Mouse (Mus musculus): ENCODE measurements around the gene Ly6g6f. TPM values are rescaled to one million over a fixed set of nuclear protein-coding genes. Genes with fewer than 3 reads are reported as not detected.
A peak's percentile ranks its signal among the peaks of the same experiment; 100 is the strongest.

The Ly6g6f gene
- polyA plus RNA-seq, 1 experiment, result 0.08 TPM

DNA sequence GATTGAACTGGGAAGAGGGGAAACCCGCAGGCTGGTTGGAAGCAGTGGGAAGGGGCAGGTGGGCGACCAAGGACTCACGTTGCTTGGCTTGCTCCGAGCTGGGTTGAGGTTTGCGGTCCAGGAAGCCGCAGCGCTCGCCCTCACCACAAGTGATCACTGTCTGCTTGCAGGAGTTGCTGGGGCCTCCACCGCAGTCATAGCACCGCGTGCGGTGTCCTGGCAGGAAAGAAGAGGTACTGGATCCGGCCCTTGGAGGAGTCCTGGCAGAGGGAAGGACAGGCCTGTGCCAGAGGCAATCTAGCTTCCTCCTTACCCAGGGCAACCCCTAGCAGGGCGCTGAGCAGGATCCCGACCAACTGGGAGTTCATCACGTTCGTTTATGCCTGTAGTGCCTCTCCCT lies 11.3 kb downstream of the Ly6g6f start:
- H3K27me3 ChIP-seq (ENCODE audit: control insufficient read depth), result peaks cover 56% of the 10 kb centered on the region
- peaks cover 2% of the 10 kb centered on the region for H3K9me3 ChIP-seq (ENCODE audit: control insufficient read depth, low read length)
- H3K4me3 ChIP-seq (replicated peaks), result no peak overlapping the region
- TF ChIP-seq GATA1 (IDR thresholded peaks at IDR 0.05; ENCODE audit: low read length) (no peak), TAL1 (IDR thresholded peaks at IDR 0.05; ENCODE audit: low read length) (no peak)
- H3K36me3 ChIP-seq (ENCODE audit: control insufficient read depth), result no peaks in the 10 kb centered on the region
- peaks cover 30% of the 10 kb centered on the region for H3K4me1 ChIP-seq (ENCODE audit: control insufficient read depth)

GRCm38 (mm10) chr17:35071454-35071853 lies 14.0 kb downstream of the Ly6g6f start:
- Histone ChIP-seq H3K27me3 (ENCODE audit: control insufficient read depth) (peaks cover 64% of the 10 kb centered on the region), H3K4me1 (ENCODE audit: control insufficient read depth) (peaks cover 15% of the 10 kb centered on the region), H3K36me3 (ENCODE audit: control insufficient read depth) (no peaks in the 10 kb centered on the region), H3K9me3 (ENCODE audit: control insufficient read depth, low read length) (peaks cover 2% of the 10 kb centered on the region), H3K4me3 (replicated peaks) (no peak overlapping the region)
- TF ChIP-seq GATA1 (IDR thresholded peaks at IDR 0.05; ENCODE audit: low read length) (no peak), TAL1 (IDR thresholded peaks at IDR 0.05; ENCODE audit: low read length) (no peak)

- TF ChIP-seq TAL1 (IDR thresholded peaks at IDR 0.05; ENCODE audit: low read length) (no peak), GATA1 (IDR thresholded peaks at IDR 0.05; ENCODE audit: low read length) (no peak)
- Histone ChIP-seq H3K4me3 (replicated peaks) (no peak overlapping the region), H3K36me3 (ENCODE audit: control insufficient read depth) (no peaks in the 10 kb centered on the region), H3K4me1 (ENCODE audit: control insufficient read depth) (peaks cover 20% of the 10 kb centered on the region), H3K9me3 (ENCODE audit: control insufficient read depth, low read length) (peaks cover 2% of the 10 kb centered on the region), H3K27me3 (ENCODE audit: control insufficient read depth) (peaks cover 66% of the 10 kb centered on the region)
Observed at GRCm38 (mm10) chr17:35070556-35071229, 14.7 kb downstream of the Ly6g6f start.

DNA sequence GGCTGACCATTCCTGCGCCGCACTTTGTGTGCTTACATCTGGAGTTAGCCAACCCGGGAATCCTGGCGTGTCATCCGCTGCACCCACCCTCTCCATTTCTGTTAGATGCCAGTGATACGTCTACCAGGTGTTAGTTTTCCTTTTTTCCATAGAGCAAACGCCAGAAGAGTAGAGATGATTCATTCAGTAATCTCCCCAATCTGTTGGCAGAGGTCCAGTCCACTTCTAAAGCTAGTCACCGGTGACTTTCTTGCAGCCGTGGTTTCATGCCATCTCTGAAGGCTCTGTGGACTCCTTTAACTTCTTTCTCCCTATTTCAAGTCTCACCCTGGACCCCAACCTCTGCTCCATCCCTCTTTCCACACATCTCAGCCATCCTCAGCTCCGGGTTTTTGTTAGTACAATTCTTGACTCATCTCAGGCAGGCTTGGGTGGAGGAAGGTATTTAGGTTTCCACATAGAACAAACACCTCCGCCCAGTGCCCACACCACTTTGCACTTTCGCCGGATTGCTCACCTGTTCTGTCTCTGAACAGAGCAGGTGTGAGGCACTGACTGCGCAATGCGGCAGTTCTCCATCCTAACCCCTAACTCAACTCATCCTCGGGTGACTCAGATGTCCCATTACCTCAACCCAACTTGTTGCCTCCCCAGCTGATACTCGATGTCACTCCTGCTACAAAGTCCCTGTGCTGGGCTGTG lies 17.0 kb downstream of the Ly6g6f start:
- H3K4me1 ChIP-seq (ENCODE audit: control insufficient read depth), result peaks cover 28% of the 10 kb centered on the region
- TF ChIP-seq TAL1 (IDR thresholded peaks at IDR 0.05; ENCODE audit: low read length) (no peak), GATA1 (IDR thresholded peaks at IDR 0.05; ENCODE audit: low read length) (no peak)
- peaks cover 78% of the 10 kb centered on the region for H3K27me3 ChIP-seq (ENCODE audit: control insufficient read depth)
- H3K36me3 ChIP-seq (ENCODE audit: control insufficient read depth), result no peaks in the 10 kb centered on the region
- H3K4me3 ChIP-seq (replicated peaks), result no peak overlapping the region
- no peaks in the 10 kb centered on the region; the same call in 1 of the 2 replicates for H3K9me3 ChIP-seq (ENCODE audit: control insufficient read depth, low read length)

GRCm38 (mm10) chr17:35066084-35066483 lies 19.3 kb downstream of the Ly6g6f start, which contains the start of gene Mpig6b:
TSS of gene Mpig6b (minus strand) at chr17:35066184.
- H3K4me3 ChIP-seq (replicated peaks), result peak within 1 kb of the TSS; percentile 23
- peaks cover 35% of the 10 kb centered on the region for H3K4me1 ChIP-seq (ENCODE audit: control insufficient read depth)
- peaks cover 3% of the 10 kb centered on the region; the same call in 1 of the 2 replicates for H3K36me3 ChIP-seq (ENCODE audit: control insufficient read depth)
- TF ChIP-seq GATA1 (IDR thresholded peaks at IDR 0.05; ENCODE audit: low read length) (no peak), TAL1 (IDR thresholded peaks at IDR 0.05; ENCODE audit: low read length) (no peak)
- H3K27me3 ChIP-seq (ENCODE audit: control insufficient read depth), result peaks cover 78% of the 10 kb centered on the region
- H3K9me3 ChIP-seq (ENCODE audit: control insufficient read depth, low read length), result no peaks in the 10 kb centered on the region; the same call in 1 of the 2 replicates

- Histone ChIP-seq H3K9me3 (ENCODE audit: control insufficient read depth, low read length) (no peaks in the 10 kb centered on the region; the same call in 1 of the 2 replicates), H3K27me3 (ENCODE audit: control insufficient read depth) (peaks cover 79% of the 10 kb centered on the region), H3K4me3 (replicated peaks) (peak within 1 kb of the TSS; percentile 23), H3K36me3 (ENCODE audit: control insufficient read depth) (peaks cover 5% of the 10 kb centered on the region), H3K4me1 (ENCODE audit: control insufficient read depth) (peaks cover 40% of the 10 kb centered on the region)
- TF ChIP-seq TAL1 (IDR thresholded peaks at IDR 0.05; ENCODE audit: low read length) (no peak), GATA1 (IDR thresholded peaks at IDR 0.05; ENCODE audit: low read length) (no peak)
Observed at GRCm38 (mm10) chr17:35064951-35065947, 20.2 kb downstream of the Ly6g6f start, which contains the start of gene Ly6g6c. TSS of gene Ly6g6c (plus strand) at chr17:35065388.

- Histone ChIP-seq H3K27me3 (ENCODE audit: control insufficient read depth) (peaks cover 79% of the 10 kb centered on the region), H3K4me1 (ENCODE audit: control insufficient read depth) (peaks cover 48% of the 10 kb centered on the region), H3K4me3 (replicated peaks) (no peak overlapping the region), H3K36me3 (ENCODE audit: control insufficient read depth) (peaks cover 5% of the 10 kb centered on the region), H3K9me3 (ENCODE audit: control insufficient read depth, low read length) (no peaks in the 10 kb centered on the region; the same call in 1 of the 2 replicates)
- TF ChIP-seq GATA1 (IDR thresholded peaks at IDR 0.05; ENCODE audit: low read length) (no peak), TAL1 (IDR thresholded peaks at IDR 0.05; ENCODE audit: low read length) (no peak)
Observed at GRCm38 (mm10) chr17:35064378-35064877, 21.0 kb downstream of the Ly6g6f start.

DNA sequence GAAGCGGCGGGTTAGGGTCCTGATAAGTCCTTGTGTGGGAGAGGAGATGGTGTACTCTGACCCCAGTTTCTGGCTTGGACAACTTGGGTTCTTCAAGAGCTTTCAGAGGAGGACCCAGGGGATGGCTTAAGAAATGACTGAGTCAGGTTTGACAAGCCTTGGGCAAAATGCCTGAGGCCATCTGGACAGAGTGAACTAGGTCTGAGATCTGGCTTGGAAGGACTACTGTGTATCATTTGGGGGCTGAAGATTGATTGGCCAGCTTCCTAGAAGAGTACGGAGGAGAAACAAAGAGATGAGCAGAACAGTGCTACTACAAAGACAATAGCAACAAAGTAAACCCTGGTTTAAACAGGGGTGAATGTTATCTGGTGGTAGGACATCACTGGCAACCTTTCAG lies 21.9 kb downstream of the Ly6g6f start:
- H3K27me3 ChIP-seq (ENCODE audit: control insufficient read depth), result peaks cover 70% of the 10 kb centered on the region
- H3K36me3 ChIP-seq (ENCODE audit: control insufficient read depth), result peaks cover 7% of the 10 kb centered on the region
- H3K9me3 ChIP-seq (ENCODE audit: control insufficient read depth, low read length), result no peaks in the 10 kb centered on the region; the same call in 1 of the 2 replicates
- H3K4me3 ChIP-seq (replicated peaks), result no peak overlapping the region
- H3K4me1 ChIP-seq (ENCODE audit: control insufficient read depth), result peaks cover 57% of the 10 kb centered on the region
- no peak for TF ChIP-seq TAL1 (IDR thresholded peaks at IDR 0.05; ENCODE audit: low read length)
- TF ChIP-seq GATA1 (IDR thresholded peaks at IDR 0.05; ENCODE audit: low read length), result no peak
